Mouse (Mus musculus) right cerebral cortex, adult 2 months (tissue): ENCODE data around the gene Olfr1532-ps1.
"Not testable (repeated sequence)": the region's sequence is repeated elsewhere in the genome, so short reads cannot be mapped to it uniquely, and the experiment has no call there.

Experiments used
- DNase-seq, 2 experiments: peaks; one replicate each; pipeline ENCODE4 v3.0.0; 2021 to 2022; ENCODE audit warnings: low spot score in 2 of 2

The Olfr1532-ps1 gene

DNA sequence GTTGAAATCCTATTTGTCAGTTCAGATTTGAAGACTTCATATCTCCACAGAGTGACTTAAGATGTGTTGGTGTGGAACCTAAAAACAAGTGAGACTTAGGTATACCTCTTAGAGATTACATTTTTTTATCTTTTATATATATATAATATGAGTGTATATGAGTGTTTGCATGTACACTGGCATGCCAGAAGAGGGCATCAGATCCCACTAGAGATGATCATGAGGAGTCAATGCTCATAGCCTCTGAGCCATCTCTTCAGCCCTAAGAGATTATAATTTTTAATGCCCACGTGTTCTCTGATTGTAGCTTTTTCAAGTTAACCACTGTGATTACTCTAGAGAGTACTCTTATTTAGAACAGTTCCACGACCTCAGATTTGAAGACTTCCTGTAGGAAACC lies at the start of gene Olfr1532-ps1:
Gene Olfr1532-ps1, plus strand, starts transcription at position 326 of the 400 bp plus-strand sequence.
- no peak for DNase-seq

DNA sequence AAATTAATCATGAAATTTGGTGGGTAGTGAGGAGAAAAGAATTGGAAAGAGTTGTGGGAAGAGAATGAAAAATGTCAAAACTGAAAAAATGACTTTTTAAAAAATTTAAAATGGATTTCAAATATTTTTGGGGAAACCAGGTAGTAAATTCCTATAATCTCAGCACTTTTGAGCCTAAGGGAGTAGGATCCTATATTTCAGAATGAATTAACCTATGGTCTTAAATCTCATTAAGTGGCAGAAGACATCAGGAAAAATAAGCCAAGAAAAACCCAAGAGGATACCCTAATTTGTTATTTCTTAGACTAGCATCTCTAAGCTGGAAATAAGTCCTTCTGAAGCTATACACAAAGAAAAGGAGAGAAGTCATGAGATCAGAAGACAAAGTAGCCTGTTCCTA lies 44.9 kb upstream of the Olfr1532-ps1 start, which contains the start of gene Olfr704:
Gene Olfr704, plus strand, starts transcription at position 301 of the 400 bp plus-strand sequence.
- DNase-seq = no peak

DNA sequence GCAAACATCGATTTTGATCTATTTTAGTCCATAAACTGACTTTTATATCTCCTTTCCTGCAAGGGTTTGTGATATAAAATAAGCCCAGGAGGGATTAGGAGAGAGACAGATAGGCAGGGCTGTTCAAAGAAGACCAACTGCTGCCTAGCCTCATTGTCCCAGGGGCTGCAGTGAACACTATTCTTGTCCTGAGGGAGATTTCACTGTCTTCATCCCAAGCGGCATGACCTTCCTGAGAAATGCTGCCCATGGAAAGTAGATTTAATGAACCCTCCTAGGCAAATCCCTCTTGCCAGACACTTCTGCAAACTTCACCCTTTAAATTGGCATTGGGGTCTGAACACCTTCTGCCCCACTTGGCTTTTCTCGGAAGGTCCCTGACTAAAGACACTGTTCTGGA lies 31.0 kb upstream of the Olfr1532-ps1 start, which contains the start of gene Olfr705:
Gene Olfr705, minus strand, starts transcription at position 101 of the 400 bp plus-strand sequence.
- no peak for DNase-seq

DNA sequence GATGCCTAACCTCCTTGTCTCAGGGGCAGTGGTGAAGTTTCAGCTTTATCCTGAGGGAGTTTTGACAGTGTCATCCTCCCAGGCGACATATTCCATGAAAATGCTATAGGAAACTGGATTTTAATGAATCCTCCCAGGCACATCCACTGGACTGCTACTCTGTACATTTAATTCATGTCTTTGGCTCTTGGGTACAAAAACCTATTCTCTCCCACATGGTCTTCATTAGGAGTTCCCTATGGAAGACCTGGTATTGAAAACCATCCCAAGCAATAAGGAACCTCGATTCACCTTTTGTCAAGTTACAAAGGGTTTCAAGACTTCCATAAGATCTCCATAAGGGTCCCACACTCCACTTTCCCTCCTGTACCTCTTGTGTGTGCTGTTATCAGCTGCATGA lies 19.7 kb upstream of the Olfr1532-ps1 start, which contains the start of gene Olfr706:
Gene Olfr706, minus strand, starts transcription at position 101 of the 400 bp plus-strand sequence.
- DNase-seq = no peak

DNA sequence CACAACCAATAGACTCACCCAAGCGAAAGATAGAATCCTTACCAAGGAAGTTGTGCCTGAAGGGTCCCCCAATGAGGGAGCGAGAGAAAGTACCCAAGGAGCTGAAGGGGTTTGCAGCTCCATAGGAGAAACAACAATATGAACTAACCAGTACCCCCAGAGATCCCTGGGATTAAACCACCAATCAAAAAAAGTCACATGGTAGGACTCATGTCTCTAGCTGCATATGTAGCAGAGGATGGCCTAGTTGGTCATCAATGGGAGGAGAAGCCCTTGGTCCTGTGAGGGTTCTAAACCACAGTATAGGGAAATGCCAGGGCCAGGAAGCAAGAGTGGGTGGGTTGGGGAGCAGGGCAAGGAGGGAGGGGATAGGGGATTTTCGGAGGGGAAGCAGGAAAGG lies 6.7 kb upstream of the Olfr1532-ps1 start, which contains the start of gene Olfr707:
Gene Olfr707, minus strand, starts transcription at position 101 of the 400 bp plus-strand sequence.
- not testable (repeated sequence) for DNase-seq

DNA sequence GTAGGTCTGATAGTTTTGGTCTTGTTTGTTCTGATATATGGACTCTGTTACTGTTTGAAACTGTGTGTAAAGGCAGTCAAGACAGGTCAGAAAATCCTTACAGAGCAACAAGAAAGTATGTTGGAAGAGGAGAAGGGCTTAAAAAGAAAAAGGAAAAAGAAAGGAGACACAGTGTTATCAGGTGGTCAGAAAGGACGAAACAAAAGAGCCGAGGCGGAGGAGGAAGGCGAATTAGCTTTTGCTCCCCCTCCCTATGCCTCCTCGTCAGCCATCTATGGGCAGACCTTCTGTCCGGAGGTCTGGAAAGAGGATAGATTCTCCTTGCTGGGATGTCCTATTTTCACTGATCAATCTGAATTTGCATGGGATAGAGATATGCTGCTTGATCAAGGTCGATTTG lies 13.2 kb downstream of the Olfr1532-ps1 start:
- DNase-seq = not testable (repeated sequence)

DNA sequence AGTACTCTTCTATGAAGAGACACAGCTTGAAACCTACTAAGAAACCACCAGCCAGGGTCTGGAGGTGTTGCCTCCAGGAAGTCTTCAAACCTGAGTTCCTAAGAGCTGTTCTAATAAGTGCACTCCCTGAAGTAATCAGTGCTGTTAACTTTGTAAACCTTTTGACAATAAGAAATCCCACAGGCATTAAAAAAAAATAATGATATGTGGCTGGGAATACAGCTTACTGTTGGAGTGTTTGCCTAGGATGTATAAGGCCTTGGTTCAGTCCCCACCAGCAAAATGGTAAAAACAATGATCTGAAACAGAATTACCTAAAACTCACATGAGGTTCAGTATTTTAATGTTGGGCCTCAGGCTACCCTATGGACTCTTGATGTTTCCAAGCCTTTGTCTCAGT lies 24.3 kb downstream of the Olfr1532-ps1 start, which contains the start of gene Olfr709-ps1:
Gene Olfr709-ps1, minus strand, starts transcription at position 101 of the 400 bp plus-strand sequence.
- no peak for DNase-seq

DNA sequence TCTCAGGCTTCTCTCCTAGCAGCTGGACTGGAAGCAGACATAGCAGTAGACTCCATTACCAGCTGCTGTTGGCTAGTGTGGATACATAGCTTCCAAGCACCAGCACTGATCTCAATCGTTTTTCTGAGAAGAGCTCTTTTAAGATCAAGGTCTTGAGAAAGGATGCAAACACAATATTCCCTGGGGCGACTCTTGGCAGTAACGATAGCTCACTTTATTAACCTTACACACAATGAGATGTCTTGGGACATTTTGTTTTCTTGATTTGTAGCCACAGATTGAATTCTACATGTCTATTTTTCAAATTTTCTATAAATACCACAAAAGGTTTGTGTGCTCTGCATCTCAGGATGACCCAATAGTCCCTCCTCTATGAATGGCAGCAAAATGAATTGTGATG lies 40.4 kb downstream of the Olfr1532-ps1 start, which contains the start of gene Olfr710:
Gene Olfr710, minus strand, starts transcription at position 101 of the 400 bp plus-strand sequence.
- no peak for DNase-seq

DNA sequence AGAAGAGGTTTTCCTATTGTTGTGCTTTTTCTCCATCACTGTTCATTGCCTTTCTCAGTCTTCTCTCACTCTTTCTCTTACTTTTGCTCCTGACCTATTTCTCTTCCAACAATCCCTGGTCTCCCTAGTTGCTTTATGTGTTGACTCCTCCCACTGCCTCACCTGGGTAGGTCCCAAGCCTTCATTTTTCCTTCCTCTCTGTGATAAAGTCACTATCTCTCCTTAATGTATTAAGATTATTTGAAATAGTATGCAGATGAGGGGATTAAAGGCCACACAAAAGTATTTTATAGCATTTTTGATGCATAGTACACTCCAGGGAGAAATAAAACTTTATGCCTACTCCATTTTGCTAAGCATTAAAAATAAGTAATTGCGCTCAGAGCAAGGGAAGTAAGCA lies 56.0 kb downstream of the Olfr1532-ps1 start, which contains the start of gene Olfr6:
Gene Olfr6, minus strand, starts transcription at position 101 of the 400 bp plus-strand sequence.
- DNase-seq = no peak
